Mouse (Mus musculus): ENCODE results near the gene Ubr2.

The Ubr2 gene

DNA sequence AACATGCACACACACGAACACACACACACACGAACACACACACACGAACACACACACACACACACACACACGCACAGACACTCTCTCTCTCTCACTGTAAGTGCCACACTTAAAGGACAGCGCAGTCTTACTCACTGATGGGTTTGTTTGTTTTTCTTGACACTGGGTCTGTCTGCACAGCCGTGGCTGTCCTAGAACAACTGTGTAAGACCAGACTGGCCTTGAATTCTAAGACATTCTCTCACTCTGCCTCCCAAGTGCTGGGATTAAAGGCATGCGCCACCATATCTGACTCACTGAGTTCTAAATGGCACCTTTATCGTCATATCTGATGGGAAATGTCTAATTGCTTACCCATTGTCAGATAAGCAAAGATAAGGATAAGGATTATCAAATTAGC, 7.1 kb downstream of the Ubr2 start:
- DNase-seq (ENCODE audit: low spot score in 2 of 2), result no peak

DNA sequence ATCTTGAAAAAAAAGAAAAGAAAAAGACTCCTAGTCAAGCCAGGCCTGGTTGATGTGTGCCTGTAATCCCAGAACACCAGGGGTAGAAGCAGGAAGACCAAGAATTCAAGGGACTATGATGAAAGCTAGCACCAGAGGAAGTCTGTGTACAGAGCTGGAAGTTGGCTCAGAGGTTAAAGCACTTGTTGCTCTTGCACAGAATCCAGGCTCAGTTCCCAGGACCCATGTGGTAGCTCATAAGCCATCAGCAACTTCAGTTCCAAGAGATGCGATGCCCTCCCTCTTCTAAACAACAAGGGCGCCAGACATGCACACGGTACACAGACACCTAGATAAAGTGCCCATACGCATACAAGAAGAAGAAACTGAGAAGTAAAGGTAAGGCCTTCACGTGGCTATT, 8.0 kb downstream of the Ubr2 start:
- no peak for DNase-seq (ENCODE audit: low spot score in 2 of 2)

DNA sequence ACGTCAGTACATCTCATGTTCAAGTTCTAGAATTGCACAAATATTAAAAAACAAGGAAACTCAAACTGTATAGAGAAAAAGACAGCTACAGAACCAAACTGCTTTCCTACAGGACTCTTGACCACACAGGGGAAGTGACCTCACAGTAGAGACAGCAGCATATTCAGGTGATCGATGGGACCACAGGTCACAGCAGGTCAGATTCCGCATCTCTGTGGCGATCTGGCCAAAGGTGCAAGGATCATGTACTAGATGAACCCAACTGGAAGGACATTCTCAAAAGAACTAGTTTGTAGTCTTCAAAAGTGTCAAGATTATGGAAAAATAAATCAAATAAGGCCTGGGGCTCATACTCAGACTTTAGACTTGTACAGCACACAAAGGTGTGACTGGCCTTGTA, 11.5 kb downstream of the Ubr2 start:
- DNase-seq (ENCODE audit: low spot score in 2 of 2), result no peak

DNA sequence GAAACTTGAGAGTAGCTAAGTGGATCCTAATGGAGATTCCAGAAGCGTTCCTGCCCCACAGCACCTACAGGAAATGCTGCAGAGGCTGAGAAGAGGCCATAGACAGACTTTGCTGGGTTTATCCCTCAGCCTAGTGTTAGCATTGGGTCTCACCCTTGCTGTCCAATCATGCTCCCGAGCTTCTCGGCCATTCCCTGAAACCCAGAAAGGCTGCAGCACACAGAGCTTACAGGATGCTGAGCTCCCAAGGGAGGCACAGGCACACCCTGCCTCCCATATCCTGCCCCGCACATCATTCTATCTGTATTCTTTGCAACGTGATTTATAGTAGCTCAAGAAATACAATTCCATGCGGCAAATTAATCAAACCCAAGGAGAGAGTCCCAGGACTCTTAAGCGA, 13.9 kb downstream of the Ubr2 start:
- no peak for DNase-seq (ENCODE audit: low spot score in 2 of 2)

DNA sequence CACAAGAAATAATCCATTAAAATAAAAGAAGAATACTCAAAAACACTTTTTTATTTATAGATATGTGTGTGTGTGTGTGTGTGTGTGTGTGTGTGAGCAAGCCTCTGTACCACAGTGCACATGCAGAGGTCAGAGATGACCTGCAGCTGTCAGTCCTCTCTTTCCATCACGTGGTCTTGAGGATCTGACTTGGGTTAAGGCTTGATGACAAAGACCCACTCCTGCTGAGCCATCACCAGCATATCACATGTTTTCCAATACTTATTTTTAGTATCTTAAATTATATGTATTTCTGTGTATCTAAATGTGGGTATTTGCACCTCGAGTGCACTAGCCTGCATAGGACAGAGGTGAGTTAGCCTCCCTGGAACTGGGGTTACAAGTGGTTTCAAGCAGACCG, 14.7 kb downstream of the Ubr2 start:
- DNase-seq (ENCODE audit: low spot score in 2 of 2), result no peak

DNA sequence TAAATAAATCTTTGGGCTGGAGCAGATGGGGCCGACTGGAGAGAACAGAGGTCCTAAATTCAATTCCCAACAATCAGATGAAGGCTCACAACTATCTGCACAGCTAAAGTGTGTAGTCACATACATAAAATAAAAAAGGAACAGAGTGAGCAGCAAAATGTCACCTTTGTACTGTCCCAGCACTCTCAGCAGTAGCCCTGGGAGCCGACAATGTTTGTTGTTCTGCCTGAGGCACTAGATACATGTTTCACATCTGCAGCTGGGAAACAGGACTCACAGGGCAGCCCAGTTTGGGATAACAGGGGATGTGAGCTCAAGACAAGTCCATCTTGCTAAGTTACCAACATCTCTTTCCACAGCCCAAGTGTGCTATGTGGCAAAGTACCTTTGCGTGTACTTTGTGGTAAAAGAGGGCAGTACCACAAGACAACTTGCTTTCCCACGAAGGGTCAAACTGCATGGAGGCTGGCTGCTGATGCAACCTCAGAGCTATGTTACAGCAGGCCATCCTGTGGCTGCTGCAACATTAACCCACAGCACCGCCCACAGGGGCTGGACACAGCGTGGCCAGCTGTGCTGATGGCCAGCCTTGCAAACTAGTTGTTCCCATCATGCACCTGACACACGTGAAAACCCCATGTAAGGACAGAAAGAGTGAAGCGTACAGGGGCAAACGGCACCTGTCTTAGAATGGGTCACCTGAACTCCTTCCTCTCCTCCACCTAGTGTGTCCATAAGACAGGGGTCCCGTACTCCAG, 15.5 kb downstream of the Ubr2 start:
- no peak for DNase-seq (ENCODE audit: low spot score in 2 of 2)

DNA sequence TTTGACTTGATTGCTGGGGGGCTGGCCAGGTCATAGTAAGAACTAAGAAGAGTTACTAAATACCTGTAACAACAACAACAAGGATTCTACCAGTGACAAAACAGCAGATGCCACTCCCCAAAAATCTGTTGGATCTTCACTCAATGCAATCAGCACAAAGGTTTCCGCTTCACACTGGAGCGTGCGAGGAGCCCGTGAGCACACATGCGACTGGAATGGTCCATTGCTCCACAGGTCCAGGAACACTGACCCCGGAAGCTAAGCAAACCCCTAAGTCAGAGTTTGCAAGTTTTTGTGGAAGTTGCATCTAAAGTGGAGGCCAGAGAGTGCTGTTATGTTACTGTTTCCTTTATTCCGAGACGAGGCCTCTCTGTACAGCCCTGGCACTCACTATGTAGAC, 16.7 kb downstream of the Ubr2 start:
- DNase-seq (ENCODE audit: low spot score in 2 of 2), result no peak

DNA sequence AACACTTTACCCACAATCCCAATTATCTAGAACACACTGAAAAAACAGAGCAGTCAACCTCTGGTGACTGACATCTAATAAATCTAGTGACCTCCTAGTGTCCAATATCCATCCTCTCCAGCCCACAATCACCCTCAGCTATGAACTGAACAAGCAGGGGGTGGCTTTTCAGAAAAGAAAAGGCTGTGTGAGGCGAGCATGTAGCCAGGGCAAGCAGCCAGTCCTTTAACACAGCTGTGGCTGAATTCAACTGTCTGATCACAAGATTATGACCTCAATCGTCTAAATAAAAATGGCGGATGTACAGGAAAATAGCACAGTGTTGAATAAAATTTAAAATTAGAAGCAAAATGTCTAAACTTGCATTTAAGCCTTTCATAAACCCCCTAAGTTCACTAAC, 22.7 kb downstream of the Ubr2 start:
- DNase-seq (ENCODE audit: low spot score in 2 of 2), result no peak

DNA sequence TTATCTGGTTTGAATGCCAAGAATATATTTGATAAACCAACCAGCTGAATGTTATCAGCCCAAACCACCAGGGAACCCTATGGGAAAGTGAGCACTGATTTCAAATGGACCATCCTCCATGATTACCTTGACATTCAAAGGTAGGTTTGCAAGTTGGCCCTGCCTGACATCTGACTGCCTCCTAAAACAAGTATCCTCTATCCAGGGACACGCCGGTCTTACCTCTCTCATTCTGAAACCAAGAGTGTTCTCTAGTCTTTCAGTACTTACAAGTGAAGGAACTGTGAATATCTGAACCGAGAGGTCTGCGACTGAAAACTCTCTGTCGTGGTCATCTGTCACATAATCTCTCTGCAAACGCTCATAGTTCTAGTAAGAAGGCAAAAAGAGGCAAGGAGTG, 30.3 kb downstream of the Ubr2 start:
- DNase-seq (ENCODE audit: low spot score in 2 of 2), result no peak

DNA sequence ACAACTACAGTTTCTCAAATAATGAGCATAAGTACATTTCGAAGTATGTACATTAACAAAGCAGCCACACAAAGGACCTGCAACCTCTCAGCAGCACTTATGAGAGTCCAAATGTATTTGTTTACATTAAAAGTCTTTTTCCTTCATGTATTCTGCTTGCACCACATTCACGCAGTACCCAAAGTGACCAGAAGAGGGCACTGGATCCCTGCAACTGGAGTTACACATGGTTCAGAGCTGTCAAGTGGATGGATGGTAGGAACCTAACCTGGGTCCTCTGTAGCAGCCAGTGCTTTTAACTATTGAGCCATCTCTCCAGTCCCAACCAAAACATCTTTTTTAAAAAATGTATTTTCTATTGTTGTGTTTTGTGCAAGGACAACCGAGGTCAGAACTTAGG, 35.2 kb downstream of the Ubr2 start:
- DNase-seq (ENCODE audit: low spot score in 2 of 2), result peak; percentile 53 to 70

DNA sequence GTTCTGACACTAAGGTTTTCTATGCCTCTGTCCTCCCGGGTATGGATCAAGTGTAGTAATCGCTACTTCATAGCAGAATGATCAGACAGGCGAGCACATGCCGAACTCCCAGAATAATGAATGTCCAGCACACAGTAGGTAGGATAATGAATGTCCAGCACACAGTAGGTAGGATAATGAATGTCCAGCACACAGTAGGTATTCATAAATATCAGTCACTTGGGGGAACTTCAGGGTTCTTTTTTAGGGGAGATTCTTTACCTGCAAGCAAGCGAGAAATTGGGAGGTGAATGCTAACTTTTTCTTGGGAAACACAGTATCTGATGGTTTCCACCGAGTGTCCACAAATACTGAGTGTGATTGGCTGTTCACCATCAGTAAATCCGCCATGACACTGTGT, 37.8 kb downstream of the Ubr2 start:
- DNase-seq (ENCODE audit: low spot score in 2 of 2), result no peak

DNA sequence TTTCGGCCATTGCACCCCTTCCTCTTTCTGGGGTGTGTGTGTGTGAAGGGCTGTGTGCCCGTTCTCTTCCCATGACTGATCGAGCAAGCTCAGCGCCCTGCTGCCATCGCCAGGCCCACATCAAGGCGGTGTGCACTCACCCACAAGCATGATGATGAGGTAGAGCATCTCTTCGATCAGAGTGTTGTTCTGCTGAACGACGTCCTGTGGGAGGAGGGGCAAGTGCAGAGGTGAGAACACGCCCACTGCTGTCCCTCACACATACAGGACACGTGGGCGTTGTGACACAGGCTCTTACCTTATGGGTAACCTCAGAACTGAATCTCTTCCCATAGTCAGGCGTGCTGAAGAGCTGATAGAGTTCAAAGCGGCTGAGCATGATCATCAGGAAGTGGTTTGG, 43.5 kb downstream of the Ubr2 start:
- DNase-seq (ENCODE audit: low spot score in 2 of 2), result no peak

DNA sequence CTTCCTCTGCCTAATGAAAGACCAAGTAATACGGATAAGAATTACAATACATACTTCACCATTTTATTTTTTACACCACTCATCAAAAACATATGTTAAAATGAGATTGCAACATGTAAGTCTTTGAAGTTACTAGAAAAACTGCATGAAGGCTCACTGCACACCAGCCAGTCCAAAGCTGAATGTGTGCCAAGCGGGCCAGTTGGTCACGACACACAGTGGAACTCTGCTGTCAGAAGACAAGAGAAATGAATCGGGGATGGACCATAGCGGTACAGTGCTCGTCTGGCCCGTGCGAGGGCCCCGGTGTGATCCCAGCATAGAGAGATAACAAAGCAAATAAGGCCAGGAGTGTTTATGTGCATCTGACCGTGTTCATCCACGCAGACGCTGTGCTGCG, 47.2 kb downstream of the Ubr2 start:
- DNase-seq (ENCODE audit: low spot score in 2 of 2), result no peak

DNA sequence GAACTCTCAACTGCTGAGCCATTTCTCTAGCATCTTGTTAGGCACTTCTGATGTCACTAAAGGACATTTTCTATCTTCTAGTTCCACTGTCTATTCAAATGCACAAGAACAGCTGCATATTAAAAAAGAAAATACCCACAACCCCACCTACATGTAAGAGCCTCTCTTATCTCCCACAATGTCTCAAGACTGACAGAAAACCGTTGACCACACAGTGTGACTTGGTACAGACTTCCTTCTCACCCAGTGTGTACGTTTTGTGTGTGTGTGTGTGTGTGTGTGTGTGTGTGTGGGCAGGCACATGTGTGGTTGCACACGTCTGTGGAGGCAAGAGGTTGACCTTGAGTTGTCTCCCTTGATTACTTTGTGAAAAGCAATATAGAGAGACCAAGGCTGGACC, 48.2 kb downstream of the Ubr2 start:
- DNase-seq (ENCODE audit: low spot score in 2 of 2), result no peak

DNA sequence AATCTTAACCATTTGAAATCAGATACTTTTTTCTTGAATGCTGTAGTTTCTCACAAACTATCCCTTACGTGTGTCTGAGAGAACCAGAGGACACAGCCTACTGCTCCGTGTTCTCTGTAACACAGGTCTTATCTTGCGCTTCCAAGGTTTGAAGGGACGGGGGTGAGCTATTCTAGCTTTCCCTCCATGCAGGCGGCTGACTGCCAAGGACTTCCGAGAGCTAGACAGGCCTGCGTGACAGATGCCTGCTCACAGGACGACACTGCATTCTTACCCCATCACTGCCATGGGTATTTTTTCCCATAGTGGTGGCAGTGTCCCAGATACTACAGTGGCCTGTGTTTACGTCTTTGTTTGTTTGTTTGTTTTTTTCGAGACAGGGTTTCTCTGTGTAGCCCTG, 50.1 kb downstream of the Ubr2 start:
- no peak for DNase-seq (ENCODE audit: low spot score in 2 of 2)

DNA sequence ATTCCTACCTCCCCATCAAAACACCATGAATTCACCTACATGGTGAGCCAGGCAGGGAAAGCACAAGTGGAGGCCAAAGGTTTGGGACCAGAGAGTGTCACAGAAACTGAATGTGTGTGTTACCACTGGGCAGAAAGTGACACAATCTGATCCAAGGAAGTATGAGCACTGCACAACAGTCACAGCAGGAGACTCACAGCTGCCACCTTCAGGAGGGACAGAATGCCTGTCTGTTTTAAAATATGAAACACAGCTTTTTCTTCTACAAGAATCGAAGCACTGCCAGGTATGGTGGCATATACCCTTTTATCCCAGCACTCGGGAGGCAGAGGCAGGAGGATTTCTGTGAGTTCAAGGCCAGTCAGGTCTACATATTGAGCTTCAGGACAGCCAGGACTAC, 52.3 kb downstream of the Ubr2 start:
- DNase-seq (ENCODE audit: low spot score in 2 of 2), result no peak

DNA sequence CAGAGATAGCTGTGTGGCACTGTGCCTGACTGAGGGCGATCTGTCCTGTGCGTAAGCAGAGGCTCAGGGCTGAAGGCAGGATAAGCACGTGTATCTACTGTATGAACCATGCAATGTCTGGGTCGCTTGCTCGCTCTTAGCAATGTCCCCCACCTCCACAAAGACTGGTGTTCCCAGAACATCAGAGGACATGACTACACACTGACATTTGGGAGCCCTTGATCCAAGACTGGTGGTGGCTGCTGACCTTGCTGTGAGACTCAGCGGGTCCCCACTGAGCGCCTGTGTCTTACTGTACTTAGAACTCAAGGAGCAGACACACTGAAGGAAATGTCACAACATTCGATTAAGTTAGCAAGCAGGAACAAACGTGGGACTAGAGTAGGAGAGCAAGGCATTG, 64.1 kb downstream of the Ubr2 start:
- DNase-seq (ENCODE audit: low spot score in 2 of 2), result no peak

DNA sequence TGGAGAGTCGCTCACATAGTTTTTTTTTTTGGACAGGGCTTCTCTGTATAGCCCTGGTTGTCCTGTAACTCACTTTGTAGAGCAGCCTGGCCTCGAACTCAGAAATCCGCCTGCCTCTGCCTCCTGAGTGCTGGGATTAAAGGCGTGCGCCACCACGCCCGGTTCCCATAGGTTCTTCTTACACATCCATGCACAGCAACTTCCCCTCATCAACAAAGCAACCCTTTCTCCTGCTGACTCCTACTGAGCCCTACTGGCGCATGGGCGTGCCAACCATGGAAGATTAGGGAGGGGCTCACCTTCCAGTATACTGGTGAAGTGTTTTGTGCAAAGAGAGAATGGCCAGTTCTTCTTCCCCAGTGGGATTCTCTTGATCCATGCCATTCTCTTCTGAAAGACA, 67.9 kb downstream of the Ubr2 start:
- no peak for DNase-seq (ENCODE audit: low spot score in 2 of 2)

DNA sequence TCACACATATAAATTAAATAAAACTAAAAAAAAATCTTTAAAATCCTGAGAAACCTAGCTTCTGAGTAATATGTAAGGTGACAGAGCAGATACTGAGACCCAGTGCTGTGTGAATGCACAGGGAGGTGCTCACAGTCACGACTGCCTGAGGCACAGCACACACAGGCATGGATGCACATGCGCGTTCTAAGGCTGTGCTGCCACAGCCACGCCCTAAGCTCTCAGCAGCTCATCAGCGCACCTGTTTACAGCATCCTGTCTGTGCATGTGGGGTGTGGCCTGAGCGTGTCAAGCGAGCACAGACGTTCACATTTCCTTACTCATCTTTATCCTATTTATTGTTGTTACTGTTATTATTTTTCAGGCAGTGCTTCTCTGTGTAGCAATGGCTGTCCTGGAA, 69.9 kb downstream of the Ubr2 start:
- no peak for DNase-seq (ENCODE audit: low spot score in 2 of 2)

DNA sequence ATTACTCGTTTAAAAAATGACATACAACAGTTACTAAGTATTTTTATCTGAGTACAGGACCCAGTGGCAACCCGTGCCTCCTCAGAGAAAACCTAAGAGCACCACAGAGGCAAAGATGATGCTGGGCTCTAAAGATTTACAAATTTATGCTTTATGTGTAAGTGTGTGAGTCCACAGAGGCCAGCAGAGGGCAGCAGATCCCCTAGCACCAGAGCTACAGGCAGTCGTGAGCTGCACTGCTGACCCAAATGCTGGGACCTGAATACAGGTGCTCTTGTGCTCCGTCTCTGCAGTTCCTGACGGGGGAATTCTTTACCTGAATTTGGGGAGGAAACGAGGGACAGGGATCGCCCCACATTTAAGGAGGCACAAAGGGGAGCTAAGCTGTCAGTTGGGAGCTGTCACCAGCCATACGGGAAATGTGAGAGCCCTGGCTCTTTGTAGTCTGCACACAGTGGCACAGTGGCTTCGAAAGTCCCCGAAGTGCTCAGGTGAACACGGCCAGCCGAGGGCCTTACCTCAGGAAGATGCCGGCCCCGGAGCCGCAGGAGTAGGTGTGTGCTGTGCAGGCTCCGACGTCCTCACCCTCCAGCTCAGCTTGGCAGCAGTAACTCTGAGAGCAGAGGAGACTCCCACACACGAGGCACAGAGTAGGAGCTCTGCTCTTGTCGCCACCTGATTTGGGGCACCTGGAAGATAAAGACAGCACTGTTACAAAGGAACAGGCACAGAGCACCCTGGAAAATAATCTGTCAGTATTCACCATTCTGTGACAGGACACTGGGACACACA, 76.6 kb downstream of the Ubr2 start:
- peak; percentile 17 to 32 for DNase-seq (ENCODE audit: low spot score in 2 of 2)

DNA sequence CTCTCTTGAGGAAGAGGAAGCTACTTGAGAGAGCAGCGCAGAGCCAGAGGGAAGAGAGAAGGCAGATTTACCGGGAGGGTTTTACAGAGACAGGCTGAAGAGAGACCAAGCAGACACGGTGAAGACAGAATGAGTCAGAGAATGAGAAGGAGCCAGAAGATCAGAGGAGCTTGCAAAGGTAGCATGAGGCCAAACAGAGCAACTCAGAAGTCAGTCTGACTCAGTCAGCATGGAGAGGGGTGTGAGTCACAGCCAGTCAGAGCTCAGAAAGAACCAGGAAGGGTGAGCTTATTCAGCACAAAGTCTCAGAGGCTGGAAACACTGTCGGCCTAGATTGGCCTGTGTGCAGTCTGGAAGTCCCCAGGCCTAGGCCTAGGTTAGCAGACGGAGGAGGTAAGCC, 77.4 kb downstream of the Ubr2 start:
- no peak for DNase-seq (ENCODE audit: low spot score in 2 of 2)

DNA sequence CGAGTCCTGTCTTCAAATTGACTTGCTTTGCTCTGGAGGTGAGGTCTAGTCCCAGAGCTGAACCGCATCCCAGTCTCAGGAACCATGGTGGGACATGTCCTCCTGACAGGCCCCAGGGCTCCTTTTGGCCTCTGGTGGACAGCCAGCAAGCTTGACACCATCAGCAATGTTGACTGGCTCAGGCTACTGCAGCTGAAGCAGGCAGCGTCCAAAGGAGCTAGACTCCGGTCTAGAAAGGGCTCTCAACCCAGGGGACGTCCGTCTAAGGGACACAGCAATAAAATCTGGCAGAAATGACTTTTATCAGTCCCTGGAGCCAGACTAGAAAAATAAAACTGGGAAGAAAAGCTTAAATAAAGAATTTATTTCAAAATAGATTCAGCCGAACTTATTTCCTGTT, 80.5 kb downstream of the Ubr2 start:
- no peak for DNase-seq (ENCODE audit: low spot score in 2 of 2)

DNA sequence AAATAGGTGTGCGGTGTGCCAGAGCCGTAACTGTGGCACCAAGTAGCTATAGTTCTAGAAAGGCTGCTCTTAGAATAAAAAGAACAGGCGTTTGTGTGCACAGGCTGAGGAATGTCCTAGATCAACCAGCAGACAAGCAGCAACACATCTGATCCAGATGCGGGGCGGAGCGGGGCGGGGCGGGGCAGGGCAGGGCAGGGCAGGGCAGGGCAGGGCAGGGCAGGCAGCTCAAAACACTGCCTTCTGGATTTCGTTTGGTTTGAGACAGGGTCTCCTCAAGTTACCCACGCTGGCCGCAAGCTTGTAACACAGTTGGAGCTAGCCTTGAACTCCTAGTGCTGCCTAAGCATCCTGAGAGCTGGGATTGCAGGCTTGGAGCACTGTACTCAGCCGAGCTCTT, 81.1 kb downstream of the Ubr2 start:
- DNase-seq (ENCODE audit: low spot score in 2 of 2), result no peak

DNA sequence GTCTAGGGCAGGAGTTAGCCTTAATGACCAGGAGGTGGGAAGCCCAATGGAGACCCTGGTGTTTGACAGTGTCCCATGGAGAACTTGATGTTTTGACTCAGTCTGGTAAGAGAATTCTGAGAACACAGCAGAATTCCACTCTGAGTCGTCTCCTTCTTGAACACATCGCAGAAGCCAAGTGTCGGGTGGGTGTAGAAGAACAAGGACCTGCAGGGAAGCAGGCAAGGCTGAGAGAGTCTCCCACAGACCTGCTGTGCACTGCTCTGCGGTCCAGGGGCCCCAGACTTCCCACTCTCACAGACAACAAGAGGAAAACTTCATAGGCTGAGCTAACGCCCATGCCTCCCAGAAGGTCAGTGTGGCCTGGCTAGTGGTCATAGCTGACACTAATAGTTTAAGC, 82.6 kb downstream of the Ubr2 start:
- no peak for DNase-seq (ENCODE audit: low spot score in 2 of 2)
